Mouse (Mus musculus): ENCODE data around the gene Ccnjl. TPM values are rescaled to one million over a fixed set of nuclear protein-coding genes. Genes with fewer than 3 reads are reported as not detected.
A peak's percentile ranks its signal among the peaks of the same experiment; 100 is the strongest.

Gene Ccnjl
- polyA plus RNA-seq, 1 experiment from 2014 or later: 2.2 TPM

DNA sequence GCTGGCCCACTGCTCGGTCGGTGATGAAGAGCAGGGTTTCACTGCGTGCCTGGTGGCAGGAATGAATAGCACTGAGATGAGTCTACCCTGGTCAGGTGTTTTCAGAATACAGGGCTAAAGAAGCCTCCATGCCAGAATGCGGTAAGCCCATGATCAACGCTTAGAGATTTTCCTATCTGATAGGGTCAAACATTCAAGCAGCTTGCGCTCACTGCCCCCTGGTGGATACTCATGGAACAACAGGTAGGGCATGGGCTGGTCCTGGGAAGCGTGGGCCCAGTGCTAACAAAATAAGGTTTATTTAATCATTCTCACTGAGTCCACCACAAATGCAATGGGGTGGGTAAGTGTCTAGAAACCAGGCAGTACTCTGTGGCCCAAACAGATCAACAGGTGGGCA lies 35.9 kb upstream of the Ccnjl start:
- no peaks in the 10 kb centered on the region for H3K4me1 ChIP-seq (ENCODE audit: control insufficient read depth, low read depth, low read length)
- H3K36me3 ChIP-seq (ENCODE audit: control insufficient read depth, insufficient read depth): no peaks in the 10 kb centered on the region
- H3K4me3 ChIP-seq (ENCODE audit: low read depth, low read length): no peak overlapping the region
- H3K9ac ChIP-seq (ENCODE audit: low read depth, low read length): no peak overlapping the region
- H3K27ac ChIP-seq (ENCODE audit: low read length): no peak overlapping the region
- WGBS (ENCODE audit: insufficient replicate concordance): 30% methylated on average over 7 of the region's 7 CpGs
- no peaks in the 10 kb centered on the region for H3K9me3 ChIP-seq (replicated peaks; ENCODE audit: control insufficient read depth, low read length)
- H3K4me2 ChIP-seq (ENCODE audit: low read depth, low read length): no peak overlapping the region
- H3K27me3 ChIP-seq (ENCODE audit: control insufficient read depth, insufficient read depth, low read depth, low read length): no peaks in the 10 kb centered on the region
- ATAC-seq (ENCODE audit: low read depth): no peak

DNA sequence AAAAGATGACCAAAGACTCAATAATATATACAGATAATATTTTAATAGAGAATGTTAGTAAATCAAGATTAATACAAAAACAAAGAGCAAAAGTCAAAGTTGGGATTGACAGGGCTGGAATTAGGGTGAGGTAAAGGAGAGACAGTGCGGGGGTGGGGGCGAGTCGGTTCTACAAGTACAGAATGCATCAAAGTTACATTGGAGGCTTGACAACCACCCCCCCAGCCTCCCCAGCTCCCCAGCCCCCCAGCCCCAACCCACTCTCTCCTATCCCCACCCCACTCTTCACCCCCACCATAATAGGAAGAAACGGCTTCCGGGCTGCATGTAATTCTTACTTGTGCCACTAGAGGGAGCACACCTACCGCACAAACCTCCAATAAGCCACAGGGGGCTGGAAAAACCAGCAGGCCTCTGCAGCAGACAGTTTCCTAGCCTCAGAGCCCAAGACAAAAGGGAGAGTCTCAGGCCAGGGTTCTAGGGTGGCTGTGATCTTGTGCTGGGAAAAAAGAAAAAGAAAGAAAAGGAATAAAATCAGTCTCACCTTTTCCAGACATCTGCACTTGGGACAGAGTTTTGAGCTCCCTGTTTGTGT lies 34.7 kb upstream of the Ccnjl start:
- no peaks in the 10 kb centered on the region for H3K36me3 ChIP-seq (ENCODE audit: control insufficient read depth, insufficient read depth)
- H3K4me1 ChIP-seq (ENCODE audit: control insufficient read depth, low read depth, low read length): no peaks in the 10 kb centered on the region
- 21% methylated on average over 6 of the region's 6 CpGs for WGBS (ENCODE audit: insufficient replicate concordance)
- H3K4me2 ChIP-seq (ENCODE audit: low read depth, low read length): no peak overlapping the region
- H3K27me3 ChIP-seq (ENCODE audit: control insufficient read depth, insufficient read depth, low read depth, low read length): no peaks in the 10 kb centered on the region
- peak; percentile 35; the same call in 1 of the 2 replicates for ATAC-seq (ENCODE audit: low read depth)
- no peak overlapping the region for H3K9ac ChIP-seq (ENCODE audit: low read depth, low read length)
- H3K9me3 ChIP-seq (replicated peaks; ENCODE audit: control insufficient read depth, low read length): no peaks in the 10 kb centered on the region
- H3K4me3 ChIP-seq (ENCODE audit: low read depth, low read length): no peak overlapping the region
- no peak overlapping the region for H3K27ac ChIP-seq (ENCODE audit: low read length)

DNA sequence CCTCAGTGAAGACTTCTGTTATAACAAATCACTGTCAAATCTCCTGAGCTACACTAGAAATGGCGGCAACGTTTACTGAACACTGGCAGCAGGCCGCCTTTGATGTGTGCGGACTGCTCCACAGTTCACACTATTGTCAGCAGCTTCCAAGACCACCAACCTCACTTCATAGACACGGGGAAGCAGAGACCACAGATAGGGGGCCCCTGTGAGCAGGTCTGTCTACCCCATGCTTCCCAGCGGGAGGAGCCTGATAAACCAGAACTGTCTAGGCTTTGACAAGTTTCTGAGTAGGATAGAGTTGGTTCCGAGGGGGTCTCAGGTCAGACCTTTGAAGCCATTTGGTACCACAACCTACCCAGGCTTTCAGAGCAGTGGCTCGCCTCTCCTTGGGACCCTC lies 33.5 kb upstream of the Ccnjl start:
- H3K36me3 ChIP-seq (ENCODE audit: control insufficient read depth, insufficient read depth): no peaks in the 10 kb centered on the region
- H3K9me3 ChIP-seq (replicated peaks; ENCODE audit: control insufficient read depth, low read length): no peaks in the 10 kb centered on the region
- 50% methylated on average over 8 of the region's 8 CpGs for WGBS (ENCODE audit: insufficient replicate concordance)
- no peak for ATAC-seq (ENCODE audit: low read depth)
- no peak overlapping the region for H3K4me3 ChIP-seq (ENCODE audit: low read depth, low read length)
- no peaks in the 10 kb centered on the region for H3K27me3 ChIP-seq (ENCODE audit: control insufficient read depth, insufficient read depth, low read depth, low read length)
- H3K4me2 ChIP-seq (ENCODE audit: low read depth, low read length): no peak overlapping the region
- H3K27ac ChIP-seq (ENCODE audit: low read length): no peak overlapping the region
- H3K9ac ChIP-seq (ENCODE audit: low read depth, low read length): no peak overlapping the region
- no peaks in the 10 kb centered on the region for H3K4me1 ChIP-seq (ENCODE audit: control insufficient read depth, low read depth, low read length)

DNA sequence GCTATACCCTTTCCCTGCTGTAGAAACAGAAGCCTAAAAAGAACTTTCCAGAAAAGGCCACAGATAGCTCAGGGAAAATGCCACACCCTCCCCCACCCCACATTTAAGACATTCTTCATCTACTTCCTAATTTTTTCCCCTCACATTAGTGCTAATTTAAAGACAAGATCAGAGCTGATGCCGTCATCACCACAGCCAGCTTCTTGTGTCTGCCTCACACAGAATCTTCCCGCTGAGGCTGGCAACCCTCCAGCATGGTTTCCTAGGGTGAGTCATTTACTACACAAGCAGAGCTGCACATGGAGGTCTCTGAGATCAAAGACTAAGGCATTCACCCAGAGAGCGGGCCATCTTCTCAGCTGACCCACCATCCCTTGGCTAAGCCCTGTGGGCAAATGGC lies 33.1 kb upstream of the Ccnjl start:
- Histone ChIP-seq H3K9ac (ENCODE audit: low read depth, low read length) (no peak overlapping the region), H3K4me3 (ENCODE audit: low read depth, low read length) (no peak overlapping the region), H3K36me3 (ENCODE audit: control insufficient read depth, insufficient read depth) (no peaks in the 10 kb centered on the region), H3K27ac (ENCODE audit: low read length) (no peak overlapping the region), H3K4me2 (ENCODE audit: low read depth, low read length) (no peak overlapping the region), H3K27me3 (ENCODE audit: control insufficient read depth, insufficient read depth, low read depth, low read length) (no peaks in the 10 kb centered on the region), H3K4me1 (ENCODE audit: control insufficient read depth, low read depth, low read length) (no peaks in the 10 kb centered on the region), H3K9me3 (replicated peaks; ENCODE audit: control insufficient read depth, low read length) (no peaks in the 10 kb centered on the region)
- ATAC-seq (ENCODE audit: low read depth): no peak
- 45% methylated on average over 3 of the region's 3 CpGs for WGBS (ENCODE audit: insufficient replicate concordance)

DNA sequence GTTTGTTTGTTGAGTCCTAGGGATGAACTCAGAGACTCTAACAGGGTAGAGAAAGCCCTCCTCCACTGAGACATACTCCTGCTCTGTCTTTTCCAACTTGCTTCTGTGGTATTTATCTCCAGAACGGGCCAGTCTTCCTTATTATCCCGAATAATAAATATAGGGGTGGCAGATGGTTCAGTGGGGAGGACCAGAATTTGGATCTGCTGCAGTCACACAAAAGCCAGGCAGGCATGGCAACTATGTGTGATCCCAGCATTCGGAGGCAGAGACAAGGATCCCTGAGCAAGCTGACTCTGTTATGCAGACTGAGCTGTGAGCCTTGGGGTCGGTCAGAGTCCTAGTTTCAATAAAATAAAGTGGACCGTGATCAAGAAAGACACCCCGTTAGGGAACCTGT lies 27.3 kb upstream of the Ccnjl start:
- ATAC-seq (ENCODE audit: low read depth): no peak
- H3K9me3 ChIP-seq (replicated peaks; ENCODE audit: control insufficient read depth, low read length): no peaks in the 10 kb centered on the region
- H3K9ac ChIP-seq (ENCODE audit: low read depth, low read length): no peak overlapping the region
- H3K36me3 ChIP-seq (ENCODE audit: control insufficient read depth, insufficient read depth): no peaks in the 10 kb centered on the region
- no peak overlapping the region for H3K27ac ChIP-seq (ENCODE audit: low read length)
- no peak overlapping the region for H3K4me3 ChIP-seq (ENCODE audit: low read depth, low read length)
- 62% methylated on average over 6 of the region's 6 CpGs for WGBS (ENCODE audit: insufficient replicate concordance)
- H3K4me1 ChIP-seq (ENCODE audit: control insufficient read depth, low read depth, low read length): no peaks in the 10 kb centered on the region
- H3K4me2 ChIP-seq (ENCODE audit: low read depth, low read length): no peak overlapping the region
- H3K27me3 ChIP-seq (ENCODE audit: control insufficient read depth, insufficient read depth, low read depth, low read length): no peaks in the 10 kb centered on the region

DNA sequence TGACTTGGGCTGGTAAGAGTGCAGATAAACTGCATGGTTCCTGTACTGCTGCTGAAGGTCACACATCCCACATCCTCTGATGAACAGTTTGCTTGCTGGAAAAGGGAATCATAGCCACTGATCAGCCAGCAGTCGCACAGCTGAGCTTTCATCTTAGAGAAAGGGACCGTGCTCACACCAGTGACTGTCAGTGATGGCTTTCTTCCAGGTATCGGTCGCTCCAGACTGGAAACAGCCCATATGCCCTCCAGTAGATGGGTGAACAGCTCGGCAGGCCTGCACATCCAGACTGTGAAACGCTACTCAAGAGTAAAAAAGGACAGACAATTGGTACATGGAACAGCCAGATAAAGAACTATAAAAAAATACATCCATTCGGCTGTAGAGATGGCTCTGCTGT lies 23.4 kb upstream of the Ccnjl start:
- WGBS (ENCODE audit: insufficient replicate concordance): 67% methylated on average over 7 of the region's 7 CpGs
- H3K9ac ChIP-seq (ENCODE audit: low read depth, low read length): no peak overlapping the region
- no peak overlapping the region for H3K4me2 ChIP-seq (ENCODE audit: low read depth, low read length)
- H3K27ac ChIP-seq (ENCODE audit: low read length): no peak overlapping the region
- no peaks in the 10 kb centered on the region for H3K36me3 ChIP-seq (ENCODE audit: control insufficient read depth, insufficient read depth)
- no peaks in the 10 kb centered on the region for H3K9me3 ChIP-seq (replicated peaks; ENCODE audit: control insufficient read depth, low read length)
- H3K4me3 ChIP-seq (ENCODE audit: low read depth, low read length): no peak overlapping the region
- no peaks in the 10 kb centered on the region for H3K4me1 ChIP-seq (ENCODE audit: control insufficient read depth, low read depth, low read length)
- no peak for ATAC-seq (ENCODE audit: low read depth)
- H3K27me3 ChIP-seq (ENCODE audit: control insufficient read depth, insufficient read depth, low read depth, low read length): no peaks in the 10 kb centered on the region

DNA sequence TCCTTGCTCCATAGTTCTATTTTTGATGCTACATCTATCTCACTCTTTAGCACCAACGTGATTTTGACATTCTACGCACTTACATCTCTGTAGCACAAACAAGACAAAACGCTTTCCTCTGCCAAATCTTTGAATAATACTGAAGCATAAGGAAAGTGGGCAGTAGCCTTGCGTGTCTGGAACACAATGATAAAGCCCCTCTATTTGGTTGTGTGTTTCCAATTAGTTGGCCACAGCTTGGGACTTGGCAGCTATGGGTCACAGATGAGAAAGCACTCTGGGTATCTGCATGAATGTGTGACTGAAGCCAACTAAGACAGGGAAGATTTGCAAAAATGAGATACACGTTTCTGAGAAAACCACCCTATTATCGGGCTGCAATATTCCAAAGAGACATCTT lies 20.6 kb upstream of the Ccnjl start:
- no peaks in the 10 kb centered on the region for H3K27me3 ChIP-seq (ENCODE audit: control insufficient read depth, insufficient read depth, low read depth, low read length)
- no peak overlapping the region for H3K4me2 ChIP-seq (ENCODE audit: low read depth, low read length)
- H3K4me3 ChIP-seq (ENCODE audit: low read depth, low read length): no peak overlapping the region
- H3K36me3 ChIP-seq (ENCODE audit: control insufficient read depth, insufficient read depth): no peaks in the 10 kb centered on the region
- H3K4me1 ChIP-seq (ENCODE audit: control insufficient read depth, low read depth, low read length): no peaks in the 10 kb centered on the region
- WGBS (ENCODE audit: insufficient replicate concordance): 53% methylated on average over 6 of the region's 6 CpGs
- no peak for ATAC-seq (ENCODE audit: low read depth)
- H3K27ac ChIP-seq (ENCODE audit: low read length): no peak overlapping the region
- no peak overlapping the region for H3K9ac ChIP-seq (ENCODE audit: low read depth, low read length)
- no peaks in the 10 kb centered on the region for H3K9me3 ChIP-seq (replicated peaks; ENCODE audit: control insufficient read depth, low read length)

DNA sequence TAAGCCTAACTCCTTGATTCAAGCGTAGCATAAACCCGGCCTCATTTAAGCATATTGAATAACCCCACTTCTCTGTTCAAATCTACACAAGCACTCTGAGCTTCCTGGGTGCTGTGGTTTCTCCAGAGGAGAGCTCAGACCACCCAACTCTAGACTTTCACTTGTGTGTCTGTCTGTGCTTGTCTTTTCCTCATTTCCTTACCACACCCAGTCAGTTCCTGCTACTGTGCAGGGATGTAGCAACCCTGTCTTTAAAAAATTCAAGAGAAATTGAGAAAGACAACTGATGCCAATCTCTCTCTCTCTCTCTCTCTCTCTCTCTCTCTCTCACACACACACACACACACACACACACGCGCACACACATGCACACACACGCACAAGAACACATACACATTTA lies 18.7 kb upstream of the Ccnjl start:
- no peaks in the 10 kb centered on the region for H3K9me3 ChIP-seq (replicated peaks; ENCODE audit: control insufficient read depth, low read length)
- no peak for ATAC-seq (ENCODE audit: low read depth)
- H3K27me3 ChIP-seq (ENCODE audit: control insufficient read depth, insufficient read depth, low read depth, low read length): no peaks in the 10 kb centered on the region
- no peak overlapping the region for H3K9ac ChIP-seq (ENCODE audit: low read depth, low read length)
- no peak overlapping the region for H3K4me2 ChIP-seq (ENCODE audit: low read depth, low read length)
- no peak overlapping the region for H3K4me3 ChIP-seq (ENCODE audit: low read depth, low read length)
- no peak overlapping the region for H3K27ac ChIP-seq (ENCODE audit: low read length)
- 78% methylated on average over 5 of the region's 5 CpGs for WGBS (ENCODE audit: insufficient replicate concordance)
- no peaks in the 10 kb centered on the region for H3K36me3 ChIP-seq (ENCODE audit: control insufficient read depth, insufficient read depth)
- no peaks in the 10 kb centered on the region for H3K4me1 ChIP-seq (ENCODE audit: control insufficient read depth, low read depth, low read length)

DNA sequence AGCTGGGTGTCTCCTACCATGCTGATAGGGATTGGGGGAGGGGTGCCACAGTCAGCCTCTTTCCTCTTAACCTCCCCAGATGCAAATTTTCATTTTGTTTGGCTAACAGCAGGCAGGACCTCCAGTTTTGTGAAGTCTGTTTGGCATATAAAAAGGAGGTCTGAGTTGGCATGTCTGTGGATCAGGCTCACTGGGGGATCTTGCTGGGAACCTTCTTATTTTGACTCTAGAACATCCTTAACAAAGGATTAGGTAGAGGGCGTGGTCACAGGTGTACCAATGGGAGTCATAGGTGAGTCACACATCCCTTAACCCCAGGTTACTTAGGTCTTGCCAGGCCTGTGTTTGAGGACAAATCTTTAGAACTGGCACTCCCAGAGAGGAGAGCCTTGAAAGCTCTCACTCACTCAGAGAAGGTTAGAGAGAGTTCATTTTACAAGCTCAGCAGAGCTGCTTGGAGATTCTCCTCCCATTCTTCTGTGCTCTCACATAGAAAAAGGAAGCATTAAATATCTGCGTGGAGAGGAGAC lies 15.9 kb upstream of the Ccnjl start:
- no peak for ATAC-seq (ENCODE audit: low read depth)
- Histone ChIP-seq H3K9ac (ENCODE audit: low read depth, low read length) (no peak overlapping the region), H3K4me2 (ENCODE audit: low read depth, low read length) (no peak overlapping the region), H3K9me3 (replicated peaks; ENCODE audit: control insufficient read depth, low read length) (no peaks in the 10 kb centered on the region), H3K4me3 (ENCODE audit: low read depth, low read length) (no peak overlapping the region), H3K4me1 (ENCODE audit: control insufficient read depth, low read depth, low read length) (no peaks in the 10 kb centered on the region), H3K27me3 (ENCODE audit: control insufficient read depth, insufficient read depth, low read depth, low read length) (no peaks in the 10 kb centered on the region), H3K27ac (ENCODE audit: low read length) (no peak overlapping the region), H3K36me3 (ENCODE audit: control insufficient read depth, insufficient read depth) (no peaks in the 10 kb centered on the region)
- WGBS (ENCODE audit: insufficient replicate concordance): 38% methylated on average over 2 of the region's 2 CpGs
